Mouse (Mus musculus) 3T3-L1 (cell line): ENCODE measurements at regions not wholly inside any gene's neighbourhood (a gene's known extent, or its start where the extent isn't known, plus 50 kb on each side); places are given as distances from the start of the nearest gene placed in this dataset.
A peak's percentile ranks its signal among the peaks of the same experiment; 100 is the strongest.
"Not testable (repeated sequence)": the region's sequence is repeated elsewhere in the genome, so short reads cannot be mapped to it uniquely, and the experiment has no call there.

Experiments used
- DNase-seq: peaks from one replicate; pipeline ENCODE4 v3.0.0-alpha.2; 2015; ENCODE audit warnings: low read depth, low spot score

- no peak for DNase-seq
Observed at GRCm38 (mm10) chr5:22670296-22670695, 75.6 kb upstream of the Lhfpl3 start.

DNA sequence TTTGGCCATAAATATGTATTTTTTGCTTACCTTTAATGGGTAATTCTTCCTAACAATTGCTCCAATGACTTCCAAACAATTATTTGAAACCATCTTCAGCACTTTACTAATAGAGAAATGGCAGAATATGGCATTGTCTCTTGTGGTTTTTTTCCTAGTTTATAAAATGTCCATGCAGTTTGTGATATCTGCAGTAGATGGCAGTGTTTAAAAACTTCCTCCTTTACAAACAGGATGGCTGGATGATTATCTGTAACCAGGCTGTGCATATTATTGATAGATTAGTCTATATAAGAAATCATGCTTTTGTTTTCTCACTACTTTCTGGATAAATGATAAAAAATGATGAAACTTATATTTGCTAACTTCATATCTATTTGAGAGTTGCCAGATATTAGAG, 91.0 kb upstream of the Orc5 start:
- DNase-seq = peak; percentile 36

DNA sequence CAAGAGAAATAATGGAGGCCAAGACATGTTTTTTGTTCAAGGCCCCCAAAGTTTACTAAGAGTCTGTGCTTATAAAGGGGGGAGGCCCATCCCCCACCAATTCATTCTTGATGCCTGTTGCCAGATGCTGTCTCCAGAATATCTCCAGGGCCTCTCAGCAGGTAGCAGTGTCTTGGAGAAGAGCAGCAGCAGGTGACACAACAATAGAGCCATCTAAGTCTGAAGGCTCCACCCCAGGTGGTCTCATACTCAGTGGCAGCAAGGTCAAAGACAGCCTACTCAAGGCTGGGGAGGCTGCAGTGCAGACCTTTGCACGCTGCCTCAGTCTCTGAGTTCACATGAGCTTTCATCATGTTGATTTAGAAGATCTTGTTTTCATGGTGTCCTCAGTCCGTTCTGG, 66.8 kb upstream of the Orc5 start:
- not testable (repeated sequence) for DNase-seq
